Mouse (Mus musculus) skeletal muscle tissue, adult 2 months (tissue): ENCODE measurements at regions not wholly inside any gene's neighbourhood (a gene's known extent, or its start where the extent isn't known, plus 50 kb on each side); places are given as distances from the start of the nearest gene placed in this dataset.

ENCODE experiments used
- DNase-seq: peaks from one replicate; pipeline ENCODE4 v3.0.0-alpha.2; 2012; ENCODE audit warnings: low read depth, low spot score

GRCm38 (mm10) chr13:110895349-110895748 lies 359.5 kb upstream of the Actbl2 start:
- DNase-seq: no peak

- no peak for DNase-seq
Observed at GRCm38 (mm10) chr13:110895900-110896299, 358.9 kb upstream of the Actbl2 start.

- no peak for DNase-seq
Observed at GRCm38 (mm10) chr13:110897621-110898020, 357.2 kb upstream of the Actbl2 start.

- peak; percentile 87 for DNase-seq
Observed at GRCm38 (mm10) chr13:110902994-110903644, 351.7 kb upstream of the Actbl2 start.

- DNase-seq: peak; percentile 72
Observed at GRCm38 (mm10) chr13:110907319-110907955, 347.4 kb upstream of the Actbl2 start.

- no peak for DNase-seq
Observed at GRCm38 (mm10) chr13:110911866-110912265, 342.9 kb upstream of the Actbl2 start.

- no peak for DNase-seq
Observed at GRCm38 (mm10) chr13:110913177-110913576, 341.6 kb upstream of the Actbl2 start.

- no peak for DNase-seq
Observed at GRCm38 (mm10) chr13:110913687-110914086, 341.1 kb upstream of the Actbl2 start.

- no peak for DNase-seq
Observed at GRCm38 (mm10) chr13:110915161-110915560, 339.7 kb upstream of the Actbl2 start.

- no peak for DNase-seq
Observed at GRCm38 (mm10) chr13:110923936-110924335, 330.9 kb upstream of the Actbl2 start.

- DNase-seq: no peak
Observed at GRCm38 (mm10) chr13:110924897-110925296, 329.9 kb upstream of the Actbl2 start.

- no peak for DNase-seq
Observed at GRCm38 (mm10) chr13:110928143-110928542, 326.7 kb upstream of the Actbl2 start.

- DNase-seq: no peak
Observed at GRCm38 (mm10) chr13:110928894-110929293, 325.9 kb upstream of the Actbl2 start.

- peak; percentile 39 for DNase-seq
Observed at GRCm38 (mm10) chr13:110929579-110929978, 325.2 kb upstream of the Actbl2 start.

GRCm38 (mm10) chr13:110941587-110941986 lies 313.2 kb upstream of the Actbl2 start:
- peak; percentile 72 for DNase-seq

GRCm38 (mm10) chr13:110942986-110943644 lies 311.7 kb upstream of the Actbl2 start:
- no peak for DNase-seq

- no peak for DNase-seq
Observed at GRCm38 (mm10) chr13:110944061-110944460, 310.8 kb upstream of the Actbl2 start.

- no peak for DNase-seq
Observed at GRCm38 (mm10) chr13:110944683-110945082, 310.1 kb upstream of the Actbl2 start.

- no peak for DNase-seq
Observed at GRCm38 (mm10) chr13:110960212-110960611, 294.6 kb upstream of the Actbl2 start.

GRCm38 (mm10) chr13:110967109-110967508 lies 287.7 kb upstream of the Actbl2 start:
- DNase-seq: no peak

GRCm38 (mm10) chr13:110967626-110968506 lies 286.9 kb upstream of the Actbl2 start:
- peak; percentile 76 for DNase-seq

- peak; percentile 25 for DNase-seq
Observed at GRCm38 (mm10) chr13:110968507-110968905, 286.3 kb upstream of the Actbl2 start.
